Mouse (Mus musculus) lung, embryonic 16.5 days (tissue): ENCODE measurements around the gene Hist1h4f. TPM values are rescaled to one million over a fixed set of nuclear protein-coding genes. Genes with fewer than 3 reads are reported as not detected.
"Not testable (repeated sequence)": the region's sequence is repeated elsewhere in the genome, so short reads cannot be mapped to it uniquely, and the experiment has no call there.

Experiments
- ATAC-seq: fragments of 200-750 bp; cut with Nextera tagmentation; 2 replicates; pipeline ENCODE4 v1.8.0; 2017; ENCODE audit warnings: low read depth, mild to moderate bottlenecking, moderate library complexity
- H3K27ac ChIP-seq: fragments of 300-500 bp; sonication (generic); 2 replicates; pipeline ENCODE4 v1.5.1; 2014; ENCODE audit warnings: mild to moderate bottlenecking, control low read depth, low read length
- H3K27me3 ChIP-seq: fragments of 300-500 bp; sonication (generic); 2 replicates; pipeline ENCODE4 v1.6.1; 2014; ENCODE audit warnings: low read depth, low read length, mixed read lengths; ENCODE audit not compliant: control insufficient read depth, insufficient read depth
- H3K36me3 ChIP-seq: fragments of 300-500 bp; sonication (generic); 2 replicates; pipeline ENCODE4 v1.6.1; 2014; ENCODE audit warnings: low read length; ENCODE audit not compliant: control insufficient read depth, insufficient read depth
- H3K4me1 ChIP-seq: fragments of 300-500 bp; sonication (generic); replicated peaks from 2 replicates; pipeline ENCODE4 v1.6.1; 2014; ENCODE audit warnings: low read length, mixed read lengths; ENCODE audit not compliant: control insufficient read depth, insufficient read depth
- H3K4me2 ChIP-seq: fragments of 300-500 bp; sonication (generic); 2 replicates; pipeline ENCODE4 v1.6.1; 2014; ENCODE audit warnings: low read depth, low read length, control low read depth
- H3K4me3 ChIP-seq: fragments of 300-500 bp; sonication (generic); 2 replicates; pipeline ENCODE4 v1.5.1; 2014; ENCODE audit warnings: mild to moderate bottlenecking, low read length, control low read depth
- H3K9ac ChIP-seq: fragments of 300-500 bp; sonication (generic); 2 replicates; pipeline ENCODE4 v1.6.1; 2014; ENCODE audit warnings: low read length, control low read depth
- H3K9me3 ChIP-seq: fragments of 300-500 bp; sonication (generic); 2 replicates; pipeline ENCODE4 v1.6.1; 2016; ENCODE audit warnings: low read length; ENCODE audit not compliant: control insufficient read depth
- WGBS: fragments of 180-500 bp; shearing (Covaris S2); extraction: QIAGEN DNeasy Blood & Tissue Kit; methylation state at CpG from one replicate; pipeline ENCODE4 v1.1.7; 2014; 5-methylcytosine and 5-hydroxymethylcytosine counted together
- polyA plus RNA-seq: library from polyadenylated mRNA; unstranded; fragments of >200 nt; fragmentation: Nextera tagmentation; extraction: Ambion mirVana; gene quantifications from 2 replicates; pipeline ENCODE4 v1.2.1, GENCODE M21; 2015

Hist1h4f gene
- 0.78 and 2.4 TPM in 2 replicates for polyA plus RNA-seq

GRCm38 (mm10) chr13:23551146-23551834 lies at the start of gene Hist1h4f:
Gene Hist1h4f, minus strand, starts transcription at chr13:23551648.
- Histone ChIP-seq H3K4me2 (peak within 1 kb of the TSS; percentile 64), H3K4me1 (peaks cover 12% of the 10 kb centered on the region), H3K4me3 (peak within 1 kb of the TSS; percentile 53), H3K27ac (peak within 1 kb of the TSS; percentile 88), H3K9ac (peak within 1 kb of the TSS; percentile 71)
- not testable (repeated sequence) for H3K27me3 ChIP-seq, H3K36me3 ChIP-seq, H3K9me3 ChIP-seq
- peak; percentile 79 for ATAC-seq
- WGBS: under 1% methylated on average over 46 of the region's 47 CpGs

GRCm38 (mm10) chr13:23597957-23598356 lies 46.5 kb upstream of the Hist1h4f start:
- Histone ChIP-seq H3K4me1 (no peaks in the 10 kb centered on the region), H3K4me3 (no peak overlapping the region), H3K36me3 (no peaks in the 10 kb centered on the region), H3K9ac (no peak overlapping the region), H3K4me2 (no peak overlapping the region), H3K27ac (no peak overlapping the region), H3K9me3 (no peaks in the 10 kb centered on the region), H3K27me3 (no peaks in the 10 kb centered on the region)
- no peak for ATAC-seq
- 3% methylated on average over 9 of the region's 9 CpGs for WGBS

GRCm38 (mm10) chr13:23595622-23596372 lies 44.3 kb upstream of the Hist1h4f start:
- Histone ChIP-seq H3K4me2 (no peak overlapping the region), H3K4me3 (no peak overlapping the region), H3K27ac (no peak overlapping the region), H3K4me1 (no peaks in the 10 kb centered on the region), H3K9ac (no peak overlapping the region), H3K27me3 (no peaks in the 10 kb centered on the region), H3K36me3 (no peaks in the 10 kb centered on the region), H3K9me3 (no peaks in the 10 kb centered on the region)
- no peak for ATAC-seq
- WGBS: 80% methylated on average over 7 of the region's 7 CpGs

GRCm38 (mm10) chr13:23595185-23595584 lies 43.7 kb upstream of the Hist1h4f start:
- H3K27ac ChIP-seq: no peak overlapping the region
- H3K27me3 ChIP-seq: no peaks in the 10 kb centered on the region
- H3K9ac ChIP-seq: no peak overlapping the region
- ATAC-seq: no peak
- H3K4me1 ChIP-seq: no peaks in the 10 kb centered on the region
- H3K4me2 ChIP-seq: no peak overlapping the region
- WGBS: 70% methylated on average over 2 of the region's 2 CpGs
- no peaks in the 10 kb centered on the region for H3K9me3 ChIP-seq
- no peak overlapping the region for H3K4me3 ChIP-seq
- no peaks in the 10 kb centered on the region for H3K36me3 ChIP-seq

GRCm38 (mm10) chr13:23593051-23593770 lies 41.8 kb upstream of the Hist1h4f start:
- 55% methylated on average over 5 of the region's 5 CpGs for WGBS
- Histone ChIP-seq H3K27me3 (no peaks in the 10 kb centered on the region), H3K36me3 (no peaks in the 10 kb centered on the region), H3K9ac (0 out of 2 replicates have a peak overlapping the region, but pooled peaks have one; percentile 1), H3K9me3 (no peaks in the 10 kb centered on the region), H3K4me2 (no peak overlapping the region), H3K27ac (peak overlapping the region; percentile 87), H3K4me3 (no peak overlapping the region), H3K4me1 (no peaks in the 10 kb centered on the region)
- ATAC-seq: peak; percentile 57; the same call in 1 of the 2 replicates

- no peaks in the 10 kb centered on the region for H3K36me3 ChIP-seq
- ATAC-seq: no peak
- H3K27ac ChIP-seq: peak overlapping the region; percentile 87
- no peak overlapping the region for H3K9ac ChIP-seq
- WGBS: 74% methylated on average over 7 of the region's 7 CpGs
- H3K4me1 ChIP-seq: no peaks in the 10 kb centered on the region
- no peaks in the 10 kb centered on the region for H3K9me3 ChIP-seq
- H3K4me2 ChIP-seq: no peak overlapping the region
- no peak overlapping the region for H3K4me3 ChIP-seq
- no peaks in the 10 kb centered on the region for H3K27me3 ChIP-seq
Measured at GRCm38 (mm10) chr13:23592614-23593013, 41.2 kb upstream of the Hist1h4f start.

- not testable (repeated sequence) for H3K27me3 ChIP-seq, H3K9me3 ChIP-seq, H3K36me3 ChIP-seq, H3K4me3 ChIP-seq, ATAC-seq, H3K27ac ChIP-seq, H3K4me2 ChIP-seq, H3K4me1 ChIP-seq, H3K9ac ChIP-seq
- WGBS: 82% methylated on average over 7 of the region's 7 CpGs
Measured at GRCm38 (mm10) chr13:23591886-23592285, 40.4 kb upstream of the Hist1h4f start.

GRCm38 (mm10) chr13:23591206-23591605 lies 39.8 kb upstream of the Hist1h4f start:
- H3K9me3 ChIP-seq: no peaks in the 10 kb centered on the region
- no peaks in the 10 kb centered on the region for H3K36me3 ChIP-seq
- no peak overlapping the region for H3K27ac ChIP-seq
- H3K4me2 ChIP-seq: no peak overlapping the region
- WGBS: 90% methylated on average over 7 of the region's 7 CpGs
- no peaks in the 10 kb centered on the region for H3K27me3 ChIP-seq
- H3K4me1 ChIP-seq: peaks cover 3% of the 10 kb centered on the region; the same call in 1 of the 2 replicates
- ATAC-seq: no peak
- H3K4me3 ChIP-seq: no peak overlapping the region
- H3K9ac ChIP-seq: no peak overlapping the region

GRCm38 (mm10) chr13:23586940-23587225 lies 35.4 kb upstream of the Hist1h4f start:
- no peak for ATAC-seq
- H3K9ac ChIP-seq: peak overlapping the region; percentile 69
- peak overlapping the region; percentile 70 for H3K4me2 ChIP-seq
- H3K27me3 ChIP-seq: no peaks in the 10 kb centered on the region
- H3K36me3 ChIP-seq: no peaks in the 10 kb centered on the region
- no peaks in the 10 kb centered on the region for H3K9me3 ChIP-seq
- H3K27ac ChIP-seq: peak overlapping the region; percentile 98
- 0% methylated on average over 1 of the region's 1 CpGs for WGBS
- H3K4me1 ChIP-seq: peaks cover 21% of the 10 kb centered on the region
- H3K4me3 ChIP-seq: peak overlapping the region; percentile 41
